Mouse (Mus musculus): ENCODE measurements around the gene Tcte1. TPM values are rescaled to one million over a fixed set of nuclear protein-coding genes. Genes with fewer than 3 reads are reported as not detected.

The Tcte1 gene
- polyA plus RNA-seq, 1 experiment from 2014 or later: 1.4 TPM

- peaks cover 33% of the 10 kb centered on the region for H3K4me1 ChIP-seq
- 4% methylated on average over 44 of the region's 68 CpGs for WGBS
Measured at GRCm38 (mm10) chr17:45548541-45549512, 25.6 kb downstream of the Tcte1 start.

GRCm38 (mm10) chr17:45549617-45550181, 26.5 kb downstream of the Tcte1 start, which contains the start of gene Tmem151b:
Gene Tmem151b, minus strand, starts transcription at chr17:45549677.
- Histone ChIP-seq H3K9ac (peak within 1 kb of the TSS; percentile 93), H3K4me2 (replicated peaks) (peak within 1 kb of the TSS; percentile 72), H3K9me3 (no peaks in the 10 kb centered on the region), H3K4me3 (peak within 1 kb of the TSS; percentile 79), H3K4me1 (peaks cover 26% of the 10 kb centered on the region), H3K27me3 (peaks cover 41% of the 10 kb centered on the region), H3K36me3 (peaks cover 8% of the 10 kb centered on the region), H3K27ac (peak within 1 kb of the TSS; percentile 83)
- WGBS: 1% methylated on average over 12 of the region's 29 CpGs
- peak; percentile 12; the same call in 1 of the 2 replicates for ATAC-seq (ENCODE audit: insufficient number of reproducible peaks, insufficient read depth, low FRiP score, low TSS enrichment)

More at GRCm38 (mm10) chr17:45548541-45549512, 25.6 kb downstream of the Tcte1 start:
- Histone ChIP-seq H3K4me2 (replicated peaks) (peak overlapping the region; percentile 72), H3K36me3 (peaks cover 8% of the 10 kb centered on the region), H3K9ac (peak overlapping the region; percentile 93), H3K4me3 (peak overlapping the region; percentile 79), H3K9me3 (no peaks in the 10 kb centered on the region), H3K27me3 (peaks cover 50% of the 10 kb centered on the region), H3K27ac (peak overlapping the region; percentile 83)
- ATAC-seq (ENCODE audit: insufficient number of reproducible peaks, insufficient read depth, low FRiP score, low TSS enrichment): peak; percentile 48

GRCm38 (mm10) chr17:45550253-45550652, 27.0 kb downstream of the Tcte1 start:
- Histone ChIP-seq H3K4me2 (replicated peaks) (peak overlapping the region; percentile 72), H3K9ac (peak overlapping the region; percentile 93; the same call in 1 of the 2 replicates), H3K9me3 (no peaks in the 10 kb centered on the region), H3K4me3 (peak overlapping the region; percentile 79; the same call in 1 of the 2 replicates), H3K27ac (no peak overlapping the region), H3K4me1 (peaks cover 21% of the 10 kb centered on the region), H3K27me3 (peaks cover 35% of the 10 kb centered on the region), H3K36me3 (peaks cover 8% of the 10 kb centered on the region)
- WGBS: 33% methylated on average over 5 of the region's 5 CpGs
- ATAC-seq (ENCODE audit: insufficient number of reproducible peaks, insufficient read depth, low FRiP score, low TSS enrichment): no peak

- Histone ChIP-seq H3K4me3 (no peak overlapping the region), H3K36me3 (peaks cover 4% of the 10 kb centered on the region; the same call in 1 of the 2 replicates), H3K4me2 (replicated peaks) (no peak overlapping the region), H3K4me1 (peaks cover 13% of the 10 kb centered on the region), H3K27me3 (peaks cover 28% of the 10 kb centered on the region), H3K27ac (no peak overlapping the region), H3K9ac (no peak overlapping the region), H3K9me3 (no peaks in the 10 kb centered on the region)
- ATAC-seq (ENCODE audit: insufficient number of reproducible peaks, insufficient read depth, low FRiP score, low TSS enrichment): no peak
- WGBS: 46% methylated on average over 7 of the region's 7 CpGs
Measured at GRCm38 (mm10) chr17:45551249-45551796, 28.1 kb downstream of the Tcte1 start.

- H3K4me1 ChIP-seq: peaks cover 16% of the 10 kb centered on the region
- H3K9ac ChIP-seq: no peak overlapping the region
- no peak overlapping the region for H3K4me2 ChIP-seq (replicated peaks)
- ATAC-seq (ENCODE audit: insufficient number of reproducible peaks, insufficient read depth, low FRiP score, low TSS enrichment): no peak
- peaks cover 28% of the 10 kb centered on the region for H3K27me3 ChIP-seq
- H3K4me3 ChIP-seq: no peak overlapping the region
- H3K9me3 ChIP-seq: no peaks in the 10 kb centered on the region
- H3K27ac ChIP-seq: no peak overlapping the region
- no peaks in the 10 kb centered on the region for H3K36me3 ChIP-seq
- 8% methylated on average over 8 of the region's 8 CpGs for WGBS
Measured at GRCm38 (mm10) chr17:45551816-45552451, 28.7 kb downstream of the Tcte1 start.

- Histone ChIP-seq H3K4me3 (no peak overlapping the region), H3K27ac (no peak overlapping the region), H3K9me3 (no peaks in the 10 kb centered on the region), H3K27me3 (peaks cover 22% of the 10 kb centered on the region), H3K36me3 (no peaks in the 10 kb centered on the region), H3K4me2 (replicated peaks) (no peak overlapping the region), H3K9ac (no peak overlapping the region), H3K4me1 (peaks cover 25% of the 10 kb centered on the region)
- ATAC-seq (ENCODE audit: insufficient number of reproducible peaks, insufficient read depth, low FRiP score, low TSS enrichment): no peak
- WGBS: 81% methylated on average over 3 of the region's 3 CpGs
Measured at GRCm38 (mm10) chr17:45553065-45553464, 29.8 kb downstream of the Tcte1 start.

- ATAC-seq (ENCODE audit: insufficient number of reproducible peaks, insufficient read depth, low FRiP score, low TSS enrichment): no peak
- no peak overlapping the region for H3K9ac ChIP-seq
- H3K27ac ChIP-seq: no peak overlapping the region
- H3K27me3 ChIP-seq: peaks cover 18% of the 10 kb centered on the region
- no peak overlapping the region for H3K4me2 ChIP-seq (replicated peaks)
- no peaks in the 10 kb centered on the region for H3K9me3 ChIP-seq
- H3K4me3 ChIP-seq: no peak overlapping the region
- H3K36me3 ChIP-seq: no peaks in the 10 kb centered on the region
- peaks cover 20% of the 10 kb centered on the region for H3K4me1 ChIP-seq
- WGBS: 45% methylated on average over 1 of the region's 1 CpGs
Measured at GRCm38 (mm10) chr17:45554420-45554819, 31.2 kb downstream of the Tcte1 start.

- Histone ChIP-seq H3K4me1 (peaks cover 14% of the 10 kb centered on the region), H3K9ac (peak within 1 kb of the TSS; percentile 72), H3K27me3 (peaks cover 18% of the 10 kb centered on the region), H3K4me3 (peak within 1 kb of the TSS; percentile 58), H3K36me3 (no peaks in the 10 kb centered on the region), H3K27ac (no peak within 1 kb of the TSS), H3K4me2 (replicated peaks) (peak within 1 kb of the TSS; percentile 91), H3K9me3 (no peaks in the 10 kb centered on the region)
- peak; percentile 12; the same call in 1 of the 2 replicates for ATAC-seq (ENCODE audit: insufficient number of reproducible peaks, insufficient read depth, low FRiP score, low TSS enrichment)
- under 1% methylated on average over 45 of the region's 45 CpGs for WGBS
Measured at GRCm38 (mm10) chr17:45555452-45556106, 32.3 kb downstream of the Tcte1 start, which contains the start of gene Nfkbie. Gene Nfkbie, plus strand, starts transcription at chr17:45555703.

- H3K9me3 ChIP-seq: no peaks in the 10 kb centered on the region
- peak overlapping the region; percentile 72 for H3K9ac ChIP-seq
- H3K4me2 ChIP-seq (replicated peaks): peak overlapping the region; percentile 91
- no peaks in the 10 kb centered on the region for H3K36me3 ChIP-seq
- H3K27ac ChIP-seq: no peak overlapping the region
- peaks cover 18% of the 10 kb centered on the region for H3K27me3 ChIP-seq
- no peak for ATAC-seq (ENCODE audit: insufficient number of reproducible peaks, insufficient read depth, low FRiP score, low TSS enrichment)
- H3K4me1 ChIP-seq: peaks cover 14% of the 10 kb centered on the region
- 4% methylated on average over 14 of the region's 14 CpGs for WGBS
- peak overlapping the region; percentile 58 for H3K4me3 ChIP-seq
Measured at GRCm38 (mm10) chr17:45556107-45556489, 32.9 kb downstream of the Tcte1 start.

GRCm38 (mm10) chr17:45556514-45557245, 33.4 kb downstream of the Tcte1 start:
- H3K4me3 ChIP-seq: peak overlapping the region; percentile 58

More at GRCm38 (mm10) chr17:45556514-45557245, 33.4 kb downstream of the Tcte1 start:
- WGBS: 67% methylated on average over 3 of the region's 3 CpGs
- no peak overlapping the region for H3K9ac ChIP-seq
- no peak overlapping the region for H3K27ac ChIP-seq
- no peaks in the 10 kb centered on the region for H3K36me3 ChIP-seq
- peaks cover 18% of the 10 kb centered on the region for H3K27me3 ChIP-seq
- H3K4me1 ChIP-seq: peaks cover 14% of the 10 kb centered on the region
- ATAC-seq (ENCODE audit: insufficient number of reproducible peaks, insufficient read depth, low FRiP score, low TSS enrichment): no peak
- no peaks in the 10 kb centered on the region for H3K9me3 ChIP-seq
- peak overlapping the region; percentile 91 for H3K4me2 ChIP-seq (replicated peaks)
